Mouse (Mus musculus): ENCODE results near the gene Krtap16-1. TPM values are rescaled to one million over a fixed set of nuclear protein-coding genes. Genes with fewer than 3 reads are reported as not detected.

Krtap16-1 gene
- polyA plus RNA-seq, 1 experiment from 2014 or later, result not detected

- Histone ChIP-seq H3K27ac (ENCODE audit: low read depth) (no peak overlapping the region), H3K9ac (ENCODE audit: low read length) (no peak overlapping the region), H3K4me1 (replicated peaks; ENCODE audit: control insufficient read depth, insufficient read depth, low read length) (no peaks in the 10 kb centered on the region), H3K36me3 (ENCODE audit: control insufficient read depth, insufficient read depth, low read length) (no peaks in the 10 kb centered on the region), H3K9me3 (ENCODE audit: control insufficient read depth, low read length) (no peaks in the 10 kb centered on the region), H3K4me2 (ENCODE audit: low read length) (no peak overlapping the region), H3K4me3 (ENCODE audit: low read depth, low read length) (no peak overlapping the region), H3K27me3 (replicated peaks; ENCODE audit: control insufficient read depth, insufficient read depth, low read length) (no peaks in the 10 kb centered on the region)
- no peak for ATAC-seq (replicated peaks; ENCODE audit: low FRiP score, low TSS enrichment, low read depth)
- 81% methylated on average over 20 of the region's 20 CpGs for WGBS
- no peak for DNase-seq (ENCODE audit: low spot score)
Measured at GRCm38 (mm10) chr11:99985291-99986092, 905 bp downstream of the Krtap16-1 start.

GRCm38 (mm10) chr11:99983442-99983841, 3.0 kb downstream of the Krtap16-1 start:
- Histone ChIP-seq H3K4me2 (ENCODE audit: low read length) (no peak overlapping the region), H3K4me3 (ENCODE audit: low read depth, low read length) (no peak overlapping the region), H3K4me1 (replicated peaks; ENCODE audit: control insufficient read depth, insufficient read depth, low read length) (no peaks in the 10 kb centered on the region), H3K9ac (ENCODE audit: low read length) (no peak overlapping the region), H3K36me3 (ENCODE audit: control insufficient read depth, insufficient read depth, low read length) (no peaks in the 10 kb centered on the region), H3K9me3 (ENCODE audit: control insufficient read depth, low read length) (no peaks in the 10 kb centered on the region), H3K27me3 (replicated peaks; ENCODE audit: control insufficient read depth, insufficient read depth, low read length) (no peaks in the 10 kb centered on the region), H3K27ac (ENCODE audit: low read depth) (no peak overlapping the region)
- ATAC-seq (replicated peaks; ENCODE audit: low FRiP score, low TSS enrichment, low read depth) (no peak), DNase-seq (ENCODE audit: low spot score) (no peak)
- WGBS, result 98% methylated on average over 1 of the region's 1 CpGs

- no peaks in the 10 kb centered on the region for H3K27me3 ChIP-seq (replicated peaks; ENCODE audit: control insufficient read depth, insufficient read depth, low read length)
- H3K36me3 ChIP-seq (ENCODE audit: control insufficient read depth, insufficient read depth, low read length), result no peaks in the 10 kb centered on the region
- no peak overlapping the region for H3K4me2 ChIP-seq (ENCODE audit: low read length)
- H3K27ac ChIP-seq (ENCODE audit: low read depth), result no peak overlapping the region
- H3K9ac ChIP-seq (ENCODE audit: low read length), result no peak overlapping the region
- no peaks in the 10 kb centered on the region for H3K4me1 ChIP-seq (replicated peaks; ENCODE audit: control insufficient read depth, insufficient read depth, low read length)
- 84% methylated on average over 9 of the region's 9 CpGs for WGBS
- H3K9me3 ChIP-seq (ENCODE audit: control insufficient read depth, low read length), result no peaks in the 10 kb centered on the region
- ATAC-seq (replicated peaks; ENCODE audit: low FRiP score, low TSS enrichment, low read depth) (no peak), DNase-seq (ENCODE audit: low spot score) (no peak)
- H3K4me3 ChIP-seq (ENCODE audit: low read depth, low read length), result no peak overlapping the region
Measured at GRCm38 (mm10) chr11:99982731-99983130, 3.7 kb downstream of the Krtap16-1 start.

- DNase-seq (ENCODE audit: low spot score) (no peak), ATAC-seq (replicated peaks; ENCODE audit: low FRiP score, low TSS enrichment, low read depth) (no peak)
- H3K4me3 ChIP-seq (ENCODE audit: low read depth, low read length), result no peak within 1 kb of the TSS
- no peaks in the 10 kb centered on the region for H3K36me3 ChIP-seq (ENCODE audit: control insufficient read depth, insufficient read depth, low read length)
- no peak within 1 kb of the TSS for H3K9ac ChIP-seq (ENCODE audit: low read length)
- H3K4me1 ChIP-seq (replicated peaks; ENCODE audit: control insufficient read depth, insufficient read depth, low read length), result no peaks in the 10 kb centered on the region
- no peaks in the 10 kb centered on the region for H3K9me3 ChIP-seq (ENCODE audit: control insufficient read depth, low read length)
- 65% methylated on average over 5 of the region's 5 CpGs for WGBS
- H3K27ac ChIP-seq (ENCODE audit: low read depth), result no peak within 1 kb of the TSS
- no peaks in the 10 kb centered on the region for H3K27me3 ChIP-seq (replicated peaks; ENCODE audit: control insufficient read depth, insufficient read depth, low read length)
- H3K4me2 ChIP-seq (ENCODE audit: low read length), result no peak within 1 kb of the TSS
Measured at GRCm38 (mm10) chr11:99978953-99979352, 7.4 kb downstream of the Krtap16-1 start, which contains the start of gene Krtap29-1. Krtap29-1 (minus strand) TSS chr11:99979053.

- no peaks in the 10 kb centered on the region for H3K27me3 ChIP-seq (replicated peaks; ENCODE audit: control insufficient read depth, insufficient read depth, low read length)
- no peak overlapping the region for H3K27ac ChIP-seq (ENCODE audit: low read depth)
- WGBS, result 8% methylated on average over 2 of the region's 2 CpGs
- H3K4me2 ChIP-seq (ENCODE audit: low read length), result no peak overlapping the region
- H3K36me3 ChIP-seq (ENCODE audit: control insufficient read depth, insufficient read depth, low read length), result no peaks in the 10 kb centered on the region
- no peaks in the 10 kb centered on the region for H3K9me3 ChIP-seq (ENCODE audit: control insufficient read depth, low read length)
- ATAC-seq (replicated peaks; ENCODE audit: low FRiP score, low TSS enrichment, low read depth) (no peak), DNase-seq (ENCODE audit: low spot score) (no peak)
- no peak overlapping the region for H3K4me3 ChIP-seq (ENCODE audit: low read depth, low read length)
- no peak overlapping the region for H3K9ac ChIP-seq (ENCODE audit: low read length)
- no peaks in the 10 kb centered on the region for H3K4me1 ChIP-seq (replicated peaks; ENCODE audit: control insufficient read depth, insufficient read depth, low read length)
Measured at GRCm38 (mm10) chr11:99965961-99966360, 20.4 kb downstream of the Krtap16-1 start.

GRCm38 (mm10) chr11:99964213-99964612, 22.2 kb downstream of the Krtap16-1 start:
- DNase-seq (ENCODE audit: low spot score) (no peak), ATAC-seq (replicated peaks; ENCODE audit: low FRiP score, low TSS enrichment, low read depth) (no peak)
- no peaks in the 10 kb centered on the region for H3K9me3 ChIP-seq (ENCODE audit: control insufficient read depth, low read length)
- H3K27ac ChIP-seq (ENCODE audit: low read depth), result no peak overlapping the region
- no peak overlapping the region for H3K4me2 ChIP-seq (ENCODE audit: low read length)
- no peaks in the 10 kb centered on the region for H3K27me3 ChIP-seq (replicated peaks; ENCODE audit: control insufficient read depth, insufficient read depth, low read length)
- H3K4me3 ChIP-seq (ENCODE audit: low read depth, low read length), result no peak overlapping the region
- no peaks in the 10 kb centered on the region for H3K4me1 ChIP-seq (replicated peaks; ENCODE audit: control insufficient read depth, insufficient read depth, low read length)
- 60% methylated on average over 6 of the region's 6 CpGs for WGBS
- no peak overlapping the region for H3K9ac ChIP-seq (ENCODE audit: low read length)
- H3K36me3 ChIP-seq (ENCODE audit: control insufficient read depth, insufficient read depth, low read length), result no peaks in the 10 kb centered on the region

GRCm38 (mm10) chr11:99948175-99948574, 38.2 kb downstream of the Krtap16-1 start, which contains the start of gene Krtap9-5:
Krtap9-5 (plus strand) TSS chr11:99948475.
- WGBS, result 89% methylated on average over 2 of the region's 2 CpGs
- Histone ChIP-seq H3K27ac (ENCODE audit: low read depth) (no peak within 1 kb of the TSS), H3K9ac (ENCODE audit: low read length) (no peak within 1 kb of the TSS), H3K27me3 (replicated peaks; ENCODE audit: control insufficient read depth, insufficient read depth, low read length) (no peaks in the 10 kb centered on the region), H3K4me3 (ENCODE audit: low read depth, low read length) (no peak within 1 kb of the TSS), H3K4me1 (replicated peaks; ENCODE audit: control insufficient read depth, insufficient read depth, low read length) (no peaks in the 10 kb centered on the region), H3K4me2 (ENCODE audit: low read length) (no peak within 1 kb of the TSS), H3K36me3 (ENCODE audit: control insufficient read depth, insufficient read depth, low read length) (no peaks in the 10 kb centered on the region), H3K9me3 (ENCODE audit: control insufficient read depth, low read length) (no peaks in the 10 kb centered on the region)
- ATAC-seq (replicated peaks; ENCODE audit: low FRiP score, low TSS enrichment, low read depth), result no peak
- no peak for DNase-seq (ENCODE audit: low spot score)

GRCm38 (mm10) chr11:99937751-99938264, 48.6 kb downstream of the Krtap16-1 start:
- Histone ChIP-seq H3K27ac (ENCODE audit: low read depth) (no peak overlapping the region), H3K9me3 (ENCODE audit: control insufficient read depth, low read length) (no peaks in the 10 kb centered on the region), H3K4me1 (replicated peaks; ENCODE audit: control insufficient read depth, insufficient read depth, low read length) (no peaks in the 10 kb centered on the region), H3K4me3 (ENCODE audit: low read depth, low read length) (no peak overlapping the region), H3K4me2 (ENCODE audit: low read length) (no peak overlapping the region), H3K9ac (ENCODE audit: low read length) (no peak overlapping the region), H3K36me3 (ENCODE audit: control insufficient read depth, insufficient read depth, low read length) (no peaks in the 10 kb centered on the region), H3K27me3 (replicated peaks; ENCODE audit: control insufficient read depth, insufficient read depth, low read length) (no peaks in the 10 kb centered on the region)
- DNase-seq (ENCODE audit: low spot score), result no peak
- no peak for ATAC-seq (replicated peaks; ENCODE audit: low FRiP score, low TSS enrichment, low read depth)
- WGBS, result 87% methylated on average over 9 of the region's 9 CpGs

GRCm38 (mm10) chr11:99935991-99936390, 50.4 kb downstream of the Krtap16-1 start, which contains the start of gene Krtap31-2:
Krtap31-2 (plus strand) TSS chr11:99936291.
- Histone ChIP-seq H3K4me1 (replicated peaks; ENCODE audit: control insufficient read depth, insufficient read depth, low read length) (no peaks in the 10 kb centered on the region), H3K36me3 (ENCODE audit: control insufficient read depth, insufficient read depth, low read length) (no peaks in the 10 kb centered on the region), H3K27ac (ENCODE audit: low read depth) (no peak within 1 kb of the TSS), H3K27me3 (replicated peaks; ENCODE audit: control insufficient read depth, insufficient read depth, low read length) (no peaks in the 10 kb centered on the region), H3K9me3 (ENCODE audit: control insufficient read depth, low read length) (no peaks in the 10 kb centered on the region), H3K9ac (ENCODE audit: low read length) (no peak within 1 kb of the TSS), H3K4me3 (ENCODE audit: low read depth, low read length) (no peak within 1 kb of the TSS), H3K4me2 (ENCODE audit: low read length) (no peak within 1 kb of the TSS)
- no peak for DNase-seq (ENCODE audit: low spot score)
- 91% methylated on average over 1 of the region's 1 CpGs for WGBS
- ATAC-seq (replicated peaks; ENCODE audit: low FRiP score, low TSS enrichment, low read depth), result no peak

Measured in intestine, embryonic 14.5 days (tissue).